ENCODE assay signal across 18 mouse cellular contexts in the genomic region with DNA sequence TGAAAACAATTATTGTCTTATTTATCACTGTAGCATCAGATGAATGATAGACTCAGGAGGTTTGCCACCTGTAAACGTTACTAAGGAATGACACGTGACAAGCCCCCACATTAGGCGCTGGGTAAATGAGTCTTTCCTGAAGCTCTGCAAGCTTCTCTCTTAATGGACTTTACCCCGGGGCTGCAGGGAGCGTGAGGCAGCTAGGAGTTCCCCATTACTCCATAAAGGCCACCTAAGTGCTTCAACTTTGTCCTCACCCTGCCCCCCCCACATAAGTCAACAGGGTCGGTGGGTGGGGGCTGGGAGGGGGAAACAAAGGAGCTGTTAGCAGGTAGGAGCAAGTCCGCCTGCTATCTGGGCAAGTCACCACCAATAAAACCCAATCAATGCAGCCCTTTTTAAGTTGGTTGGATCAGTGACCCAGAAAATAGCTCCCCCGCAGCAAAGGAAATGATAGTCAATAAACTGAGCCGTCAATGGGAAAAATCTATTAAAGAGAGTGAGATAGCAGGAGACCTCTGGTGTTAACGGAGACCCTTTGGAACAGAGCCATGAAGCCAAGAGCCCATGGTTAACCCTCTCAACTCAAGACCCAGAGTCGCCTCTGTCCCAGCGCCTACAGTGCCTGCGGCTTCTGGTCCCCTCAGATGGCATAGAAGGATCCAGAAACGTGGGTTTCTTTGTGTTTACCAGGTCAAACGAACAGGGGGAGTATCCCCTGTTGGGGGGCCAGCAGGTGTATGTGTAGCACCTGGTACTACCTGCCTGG. TPM values are rescaled to one million over a fixed set of nuclear protein-coding genes. Genes with fewer than 3 reads are reported as not detected.
"Had no signal": no experiment of that assay in that cellular context is flagged by ENCODE, and none has a peak within 500 bp of the region (broad histone marks: within the 10 kb centered on the region; RNA-seq: fewer than 3 reads in every experiment).

No protein-coding gene starts in this region.

- H3K36me3 ChIP-seq: limb, embryonic 15.5 days; liver, embryonic 12.5 days; midbrain, embryonic 10.5 days; neural tube, embryonic 12.5 days had no signal

- ATAC-seq: liver, embryonic 12.5 days had no signal

- H3K4me1 ChIP-seq: liver, embryonic 12.5 days had no signal

- H3K27ac ChIP-seq: hindbrain, embryonic 14.5 days; left cerebral cortex, adult 2 months; limb, embryonic 15.5 days; liver, embryonic 12.5 days; midbrain, embryonic 10.5 days; neural tube, embryonic 12.5 days had no signal

- H3K9me3 ChIP-seq: limb, embryonic 15.5 days; liver, embryonic 12.5 days; midbrain, embryonic 10.5 days; neural tube, embryonic 12.5 days had no signal

- H3K4me2 ChIP-seq: hindbrain, embryonic 14.5 days; limb, embryonic 15.5 days; liver, embryonic 12.5 days; lung, embryonic 14.5 days; neural tube, embryonic 12.5 days had no signal

- H3K9ac ChIP-seq: hindbrain, embryonic 14.5 days; limb, embryonic 15.5 days; liver, embryonic 12.5 days; lung, embryonic 14.5 days; neural tube, embryonic 12.5 days had no signal

- DNase-seq: kidney, adult 8-10 months; kidney, postnatal 14 days; lung, embryonic 14.5 days; lung, postnatal 10 days; lung, postnatal 4 days; midbrain, embryonic 14.5 days; right cerebral cortex, postnatal 14 days; thymus, adult 2 months; thymus, postnatal 36 days had no signal

- H3K4me3 ChIP-seq: left cerebral cortex, adult 2 months; limb, embryonic 15.5 days; liver, embryonic 12.5 days; midbrain, embryonic 10.5 days; neural tube, embryonic 12.5 days had no signal

RNA-seq across cellular contexts. Expression of gene Etv4, which starts 24.1 kb away (rescaled TPM):
- total RNA-seq: megakaryocyte, adult 5-6 weeks; monocyte, adult 5-6 weeks; neutrophil, adult 5-6 weeks had no signal
